Mouse (Mus musculus) ES-Bruce4 (cell line): ENCODE measurements at regions not wholly inside any gene's neighbourhood (a gene's known extent, or its start where the extent isn't known, plus 50 kb on each side); places are given as distances from the start of the nearest gene placed in this dataset.

Source experiments
- CTCF ChIP-seq: IDR thresholded peaks from one replicate; pipeline ENCODE4 v1.8.1; 2011; ENCODE audit warnings: low read depth, low read length
- EP300 ChIP-seq: IDR thresholded peaks from 2 replicates; pipeline ENCODE4 v1.6.1; 2011; ENCODE audit warnings: low read depth, low read length; ENCODE audit not compliant: insufficient read depth
- POLR2A ChIP-seq: IDR thresholded peaks from one replicate; pipeline ENCODE4 v1.8.1; 2011; ENCODE audit warnings: low read length; ENCODE audit not compliant: insufficient read depth

- TF ChIP-seq POLR2A (no peak), CTCF (no peak), EP300 (no peak)
Observed at GRCm38 (mm10) chr8:98829515-98829914, 586.8 kb downstream of the Cdh8 start.
